Mouse (Mus musculus): ENCODE results near the gene Kcnh4. TPM values are rescaled to one million over a fixed set of nuclear protein-coding genes. Genes with fewer than 3 reads are reported as not detected.
A peak's percentile ranks its signal among the peaks of the same experiment; 100 is the strongest.
"Not testable (repeated sequence)": the region's sequence is repeated elsewhere in the genome, so short reads cannot be mapped to it uniquely, and the experiment has no call there.

Gene Kcnh4
- polyA plus RNA-seq (2015; fragmentation: Nextera tagmentation; extraction: Ambion mirVana), result not detected in 2 replicates

GRCm38 (mm10) chr11:100759611-100760233 lies at the start of gene Kcnh4:
Gene Kcnh4 (minus strand): TSS chr11:100759942.
- no peaks in the 10 kb centered on the region for H3K36me3 ChIP-seq
- H3K4me3 ChIP-seq, result peak within 1 kb of the TSS; percentile 39
- H3K4me1 ChIP-seq, result peaks cover 15% of the 10 kb centered on the region
- H3K4me2 ChIP-seq, result peak within 1 kb of the TSS; percentile 62
- no peak within 1 kb of the TSS; the same call in 1 of the 2 replicates for H3K9ac ChIP-seq
- no peak within 1 kb of the TSS for H3K27ac ChIP-seq (replicated peaks)
- H3K27me3 ChIP-seq (replicated peaks), result peaks cover 90% of the 10 kb centered on the region
- peak; percentile 66; the same call in 1 of the 2 replicates for ATAC-seq (ENCODE audit: extremely low read depth, insufficient number of reproducible peaks, low FRiP score, low TSS enrichment)
- no peaks in the 10 kb centered on the region for H3K9me3 ChIP-seq
- WGBS, result 2% methylated on average over 45 of the region's 51 CpGs

- WGBS, result 67% methylated on average over 20 of the region's 20 CpGs
- ATAC-seq (ENCODE audit: extremely low read depth, insufficient number of reproducible peaks, low FRiP score, low TSS enrichment), result no peak
- H3K4me1 ChIP-seq, result peaks cover 45% of the 10 kb centered on the region
- no peaks in the 10 kb centered on the region; the same call in 1 of the 2 replicates for H3K9me3 ChIP-seq
- H3K9ac ChIP-seq, result no peak overlapping the region
- no peak overlapping the region for H3K4me3 ChIP-seq
- no peaks in the 10 kb centered on the region for H3K27me3 ChIP-seq (replicated peaks)
- peaks cover 60% of the 10 kb centered on the region for H3K36me3 ChIP-seq
- peak overlapping the region; percentile 29; the same call in 1 of the 2 replicates for H3K27ac ChIP-seq (replicated peaks)
- H3K4me2 ChIP-seq, result no peak overlapping the region
Observed at GRCm38 (mm10) chr11:100806380-100807305, 46.9 kb upstream of the Kcnh4 start.

DNA sequence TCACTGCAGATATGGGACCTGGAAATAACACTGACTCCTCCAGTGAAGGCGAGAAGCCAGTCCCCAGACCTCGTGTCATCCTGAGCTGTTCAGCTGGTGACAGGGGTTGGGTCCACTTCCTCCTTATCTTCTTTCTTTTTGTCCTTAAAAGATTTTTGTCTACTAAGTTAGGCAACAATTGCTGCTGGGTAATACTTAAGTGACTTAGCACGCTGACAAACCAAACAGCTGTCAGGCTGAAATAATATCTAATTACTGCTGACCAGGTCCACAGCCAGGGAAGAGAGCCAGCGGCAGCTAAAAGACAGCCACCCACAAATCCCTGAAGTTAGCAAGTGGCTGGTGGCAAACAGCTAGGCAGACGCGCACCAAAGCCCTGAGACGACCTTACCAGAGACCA lies 45.8 kb upstream of the Kcnh4 start:
- peak overlapping the region; percentile 59 for H3K27ac ChIP-seq (replicated peaks)
- H3K9me3 ChIP-seq, result no peaks in the 10 kb centered on the region
- H3K27me3 ChIP-seq (replicated peaks), result no peaks in the 10 kb centered on the region
- peaks cover 38% of the 10 kb centered on the region for H3K4me1 ChIP-seq
- ATAC-seq (ENCODE audit: extremely low read depth, insufficient number of reproducible peaks, low FRiP score, low TSS enrichment), result no peak
- WGBS, result 33% methylated on average over 7 of the region's 7 CpGs
- no peak overlapping the region for H3K4me3 ChIP-seq
- H3K36me3 ChIP-seq, result peaks cover 65% of the 10 kb centered on the region
- peak overlapping the region; percentile 40; the same call in 1 of the 2 replicates for H3K9ac ChIP-seq
- H3K4me2 ChIP-seq, result no peak overlapping the region

- no peak for ATAC-seq (ENCODE audit: extremely low read depth, insufficient number of reproducible peaks, low FRiP score, low TSS enrichment)
Observed at GRCm38 (mm10) chr11:100804409-100804808, 44.7 kb upstream of the Kcnh4 start.

GRCm38 (mm10) chr11:100799426-100799825 lies 39.7 kb upstream of the Kcnh4 start:
- no peak for ATAC-seq (ENCODE audit: extremely low read depth, insufficient number of reproducible peaks, low FRiP score, low TSS enrichment)
- 84% methylated on average over 5 of the region's 5 CpGs for WGBS
- no peaks in the 10 kb centered on the region for H3K4me1 ChIP-seq
- H3K4me2 ChIP-seq, result no peak overlapping the region
- H3K9ac ChIP-seq, result no peak overlapping the region
- H3K27ac ChIP-seq (replicated peaks), result no peak overlapping the region
- no peaks in the 10 kb centered on the region for H3K9me3 ChIP-seq
- no peak overlapping the region for H3K4me3 ChIP-seq
- no peaks in the 10 kb centered on the region for H3K27me3 ChIP-seq (replicated peaks)
- peaks cover 87% of the 10 kb centered on the region for H3K36me3 ChIP-seq

More at GRCm38 (mm10) chr11:100804409-100804808, 44.7 kb upstream of the Kcnh4 start:
- Histone ChIP-seq H3K36me3 (peaks cover 74% of the 10 kb centered on the region), H3K9me3 (no peaks in the 10 kb centered on the region), H3K27ac (replicated peaks) (no peak overlapping the region), H3K4me2 (no peak overlapping the region), H3K4me1 (peaks cover 31% of the 10 kb centered on the region), H3K27me3 (replicated peaks) (no peaks in the 10 kb centered on the region), H3K9ac (no peak overlapping the region), H3K4me3 (no peak overlapping the region)
- WGBS, result 92% methylated on average over 10 of the region's 10 CpGs

DNA sequence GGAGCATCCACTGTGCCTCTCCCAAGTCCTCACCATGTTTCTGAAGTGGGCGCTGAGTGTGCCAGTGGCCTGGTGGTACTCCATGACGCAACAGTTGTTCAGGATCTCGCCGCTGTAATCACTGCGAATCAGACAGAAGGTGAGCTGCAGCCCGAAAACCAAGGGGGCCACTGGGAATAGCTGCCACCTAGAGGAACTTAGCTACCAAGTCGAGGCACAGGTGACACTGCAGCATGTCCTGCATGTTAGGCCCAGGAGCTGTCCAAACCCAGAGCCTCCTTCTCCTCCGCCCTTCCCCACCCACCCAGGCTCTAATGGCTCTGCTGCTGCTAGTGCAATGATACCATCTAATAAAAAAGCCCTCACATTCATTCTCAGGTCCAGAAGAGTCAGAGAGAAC lies 36.8 kb upstream of the Kcnh4 start:
- Histone ChIP-seq H3K36me3 (peaks cover 81% of the 10 kb centered on the region), H3K4me3 (no peak overlapping the region)
- ATAC-seq (ENCODE audit: extremely low read depth, insufficient number of reproducible peaks, low FRiP score, low TSS enrichment), result no peak

DNA sequence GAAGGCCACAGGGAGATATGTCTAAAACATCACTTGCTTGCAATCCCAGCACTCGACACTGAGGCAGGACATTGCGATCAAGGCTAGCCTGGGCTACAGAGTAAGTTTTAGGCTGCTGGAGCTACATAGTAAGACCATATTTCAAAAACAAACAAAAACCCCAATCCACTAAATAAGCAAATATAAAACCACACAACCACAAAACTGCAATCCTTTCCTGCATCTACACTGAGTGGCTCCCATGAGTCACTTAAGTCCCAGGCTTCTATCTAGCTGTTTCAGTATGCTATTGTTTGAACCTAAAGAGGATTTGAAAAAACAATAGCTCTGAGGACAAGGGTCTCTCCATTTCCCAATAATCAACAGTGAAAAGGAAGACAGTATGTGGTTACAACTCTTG lies 35.6 kb upstream of the Kcnh4 start:
- no peaks in the 10 kb centered on the region for H3K9me3 ChIP-seq
- H3K36me3 ChIP-seq, result peaks cover 83% of the 10 kb centered on the region
- no peak overlapping the region for H3K4me2 ChIP-seq
- no peaks in the 10 kb centered on the region for H3K27me3 ChIP-seq (replicated peaks)
- peaks cover 7% of the 10 kb centered on the region; the same call in 1 of the 2 replicates for H3K4me1 ChIP-seq
- H3K27ac ChIP-seq (replicated peaks), result no peak overlapping the region
- no peak overlapping the region for H3K4me3 ChIP-seq
- 92% methylated on average over 2 of the region's 2 CpGs for WGBS
- no peak for ATAC-seq (ENCODE audit: extremely low read depth, insufficient number of reproducible peaks, low FRiP score, low TSS enrichment)
- no peak overlapping the region for H3K9ac ChIP-seq

More for the DNA sequence above, 36.8 kb upstream of the Kcnh4 start:
- no peaks in the 10 kb centered on the region for H3K9me3 ChIP-seq
- H3K4me1 ChIP-seq, result peaks cover 3% of the 10 kb centered on the region; the same call in 1 of the 2 replicates
- 70% methylated on average over 8 of the region's 8 CpGs for WGBS
- no peak overlapping the region for H3K4me2 ChIP-seq
- no peak overlapping the region for H3K9ac ChIP-seq
- H3K27ac ChIP-seq (replicated peaks), result no peak overlapping the region
- no peaks in the 10 kb centered on the region for H3K27me3 ChIP-seq (replicated peaks)

- Histone ChIP-seq H3K36me3 (peaks cover 92% of the 10 kb centered on the region), H3K9me3 (no peaks in the 10 kb centered on the region), H3K4me3 (no peak overlapping the region), H3K4me1 (peaks cover 7% of the 10 kb centered on the region; the same call in 1 of the 2 replicates), H3K4me2 (no peak overlapping the region), H3K27me3 (replicated peaks) (no peaks in the 10 kb centered on the region), H3K27ac (replicated peaks) (no peak overlapping the region; the same call in 1 of the 2 replicates), H3K9ac (no peak overlapping the region)
- 85% methylated on average over 2 of the region's 2 CpGs for WGBS
- ATAC-seq (ENCODE audit: extremely low read depth, insufficient number of reproducible peaks, low FRiP score, low TSS enrichment), result no peak
Observed at GRCm38 (mm10) chr11:100791457-100792049, 31.8 kb upstream of the Kcnh4 start.

- not testable (repeated sequence) for H3K27ac ChIP-seq (replicated peaks); H3K4me3 ChIP-seq; H3K9ac ChIP-seq; H3K27me3 ChIP-seq (replicated peaks); H3K9me3 ChIP-seq; H3K4me1 ChIP-seq; H3K4me2 ChIP-seq; ATAC-seq (ENCODE audit: extremely low read depth, insufficient number of reproducible peaks, low FRiP score, low TSS enrichment)
- 86% methylated on average over 9 of the region's 9 CpGs for WGBS
- H3K36me3 ChIP-seq, result peaks cover 93% of the 10 kb centered on the region
Observed at GRCm38 (mm10) chr11:100790644-100791043, 30.9 kb upstream of the Kcnh4 start.

DNA sequence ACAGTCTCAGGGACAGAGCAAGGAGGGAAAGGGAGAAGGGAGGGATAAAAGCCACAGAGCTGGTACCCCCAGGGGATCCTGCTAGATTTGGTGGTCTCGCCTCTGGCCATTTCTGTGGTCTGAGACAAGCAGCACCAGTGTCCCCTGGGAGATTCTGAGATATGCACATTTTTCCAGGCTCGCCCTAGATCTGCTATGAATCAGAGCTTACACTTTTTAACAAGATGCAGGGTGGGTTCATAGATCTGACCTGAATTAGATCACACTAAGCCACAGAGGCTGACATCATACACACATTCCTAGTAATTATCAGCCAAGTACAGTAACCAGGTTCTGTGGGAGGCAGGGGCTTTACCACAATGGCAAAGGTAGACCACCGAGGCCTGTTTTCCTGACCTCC lies 30.0 kb upstream of the Kcnh4 start:
- H3K36me3 ChIP-seq, result peaks cover 93% of the 10 kb centered on the region
- H3K27me3 ChIP-seq (replicated peaks), result no peaks in the 10 kb centered on the region
- no peak for ATAC-seq (ENCODE audit: extremely low read depth, insufficient number of reproducible peaks, low FRiP score, low TSS enrichment)
- 86% methylated on average over 3 of the region's 3 CpGs for WGBS
- no peaks in the 10 kb centered on the region for H3K9me3 ChIP-seq
- H3K4me1 ChIP-seq, result peaks cover 7% of the 10 kb centered on the region; the same call in 1 of the 2 replicates
- H3K9ac ChIP-seq, result no peak overlapping the region
- H3K4me3 ChIP-seq, result no peak overlapping the region
- H3K27ac ChIP-seq (replicated peaks), result no peak overlapping the region
- no peak overlapping the region for H3K4me2 ChIP-seq

DNA sequence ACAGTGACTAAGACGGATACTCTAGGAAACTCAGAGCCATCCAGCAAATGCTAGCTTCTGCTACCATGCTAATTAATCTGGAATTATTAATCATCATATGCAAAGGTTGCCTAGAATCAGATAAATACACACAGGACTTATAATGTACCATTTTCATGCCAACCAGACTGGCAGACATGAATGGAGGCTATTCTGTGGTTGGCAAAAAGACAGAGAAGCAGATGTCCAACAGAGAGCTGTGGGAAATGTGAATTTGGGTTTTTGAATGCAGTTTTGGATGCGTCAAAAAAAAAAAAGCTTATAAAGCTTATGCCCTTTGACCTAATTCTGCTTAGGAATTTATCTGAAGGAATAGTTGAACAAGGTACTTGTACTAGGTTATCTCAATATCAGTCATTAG lies 26.0 kb upstream of the Kcnh4 start:
- H3K9ac ChIP-seq, result no peak overlapping the region
- no peak overlapping the region for H3K4me3 ChIP-seq
- ATAC-seq (ENCODE audit: extremely low read depth, insufficient number of reproducible peaks, low FRiP score, low TSS enrichment), result no peak
- no peak overlapping the region for H3K27ac ChIP-seq (replicated peaks)
- 92% methylated on average over 2 of the region's 2 CpGs for WGBS
- H3K4me2 ChIP-seq, result no peak overlapping the region
- peaks cover 94% of the 10 kb centered on the region for H3K36me3 ChIP-seq
- H3K9me3 ChIP-seq, result no peaks in the 10 kb centered on the region
- peaks cover 10% of the 10 kb centered on the region for H3K4me1 ChIP-seq
- no peaks in the 10 kb centered on the region for H3K27me3 ChIP-seq (replicated peaks)

Measured in heart, embryonic 13.5 days (tissue).